Mouse (Mus musculus) gastrocnemius, postnatal 4 days (tissue): ENCODE measurements around the gene Fezf1. TPM values are rescaled to one million over a fixed set of nuclear protein-coding genes. Genes with fewer than 3 reads are reported as not detected.

Experiments
- DNase-seq, 2 experiments: peaks; one replicate each; pipeline ENCODE4 v3.0.0; 2021 to 2022; ENCODE audit warnings: low spot score in 2 of 2, mixed read lengths in 2 of 2
- long read RNA-seq, 2 experiments: library from polyadenylated mRNA; stranded (forward); transcript quantifications; one replicate each; pipeline ENCODE4 v2.0.0; 2021
- total RNA-seq, 2 experiments: library from RNA; stranded (reverse); gene quantifications; 2 replicates each; pipeline ENCODE4 v1.2.3; 2021

The Fezf1 gene
- total RNA-seq: not detected
- long read RNA-seq, experiment 1: 0 reads
- long read RNA-seq, experiment 2: 0 reads

GRCm38 (mm10) chr6:23248313-23249052 lies at the start of gene Fezf1:
Fezf1 (minus strand) TSS chr6:23248362.
- no peak for DNase-seq

- no peak for DNase-seq
Observed at GRCm38 (mm10) chr6:23294685-23295084, 46.5 kb upstream of the Fezf1 start.

GRCm38 (mm10) chr6:23288752-23289151 lies 40.6 kb upstream of the Fezf1 start:
- no peak for DNase-seq

- DNase-seq: no peak
Observed at GRCm38 (mm10) chr6:23281514-23281820, 33.3 kb upstream of the Fezf1 start.

GRCm38 (mm10) chr6:23280811-23281513 lies 32.8 kb upstream of the Fezf1 start:
- DNase-seq: no peak

GRCm38 (mm10) chr6:23273483-23273882 lies 25.3 kb upstream of the Fezf1 start:
- no peak for DNase-seq

GRCm38 (mm10) chr6:23272979-23273378 lies 24.8 kb upstream of the Fezf1 start:
- DNase-seq: no peak

GRCm38 (mm10) chr6:23272542-23272941 lies 24.4 kb upstream of the Fezf1 start:
- DNase-seq: no peak

GRCm38 (mm10) chr6:23260738-23261050 lies 12.5 kb upstream of the Fezf1 start:
- DNase-seq: no peak

- DNase-seq: no peak
Observed at GRCm38 (mm10) chr6:23260016-23260737, 12.0 kb upstream of the Fezf1 start.

GRCm38 (mm10) chr6:23257981-23258380 lies 9.8 kb upstream of the Fezf1 start:
- DNase-seq: no peak

- no peak for DNase-seq
Observed at GRCm38 (mm10) chr6:23255161-23255560, 7.0 kb upstream of the Fezf1 start.

GRCm38 (mm10) chr6:23254644-23255043 lies 6.5 kb upstream of the Fezf1 start:
- no peak for DNase-seq

- DNase-seq: no peak
Observed at GRCm38 (mm10) chr6:23253353-23254311, 5.5 kb upstream of the Fezf1 start.

GRCm38 (mm10) chr6:23252196-23253135 lies 4.3 kb upstream of the Fezf1 start:
- no peak for DNase-seq

- DNase-seq: no peak
Observed at GRCm38 (mm10) chr6:23251431-23251830, 3.3 kb upstream of the Fezf1 start.

- no peak for DNase-seq
Observed at GRCm38 (mm10) chr6:23250288-23250955, 2.3 kb upstream of the Fezf1 start.

- no peak for DNase-seq
Observed at GRCm38 (mm10) chr6:23249616-23250287, 1.6 kb upstream of the Fezf1 start.

GRCm38 (mm10) chr6:23249053-23249401 lies 865 bp upstream of the Fezf1 start:
- DNase-seq: no peak
